Mouse (Mus musculus) liver, adult 2 months (tissue): ENCODE results near the gene Ddrgk1. TPM values are rescaled to one million over a fixed set of nuclear protein-coding genes. Genes with fewer than 3 reads are reported as not detected.

Source experiments
- DNase-seq: peaks from one replicate; pipeline ENCODE4 v3.0.0-alpha.2; 2011; ENCODE audit warnings: low read depth, low spot score; ENCODE audit errors: extremely low read depth
- H3K27ac ChIP-seq: fragments of 200-500 bp; replicated peaks from 2 replicates; pipeline ENCODE4 v1.5.1; 2012; ENCODE audit warnings: low read depth, mild to moderate bottlenecking, control low read depth, inconsistent platforms, low read length; ENCODE audit not compliant: insufficient read depth
- H3K27me3 ChIP-seq: fragments of 200-500 bp; 2 replicates; pipeline ENCODE4 v1.6.1; 2012; ENCODE audit warnings: mild to moderate bottlenecking, moderate library complexity, low read length, inconsistent platforms; ENCODE audit not compliant: control insufficient read depth, insufficient read depth
- H3K36me3 ChIP-seq: fragments of 200-500 bp; 2 replicates; pipeline ENCODE4 v1.6.1; 2012; ENCODE audit warnings: low read length, inconsistent platforms; ENCODE audit not compliant: control insufficient read depth, insufficient read depth
- H3K4me1 ChIP-seq: fragments of 200-500 bp; 2 replicates; pipeline ENCODE4 v1.6.1; 2011; ENCODE audit warnings: low read length; ENCODE audit not compliant: control insufficient read depth, insufficient read depth
- H3K4me3 ChIP-seq: fragments of 200-500 bp; 2 replicates; pipeline ENCODE4 v1.5.1; 2011; ENCODE audit warnings: low read depth, mild to moderate bottlenecking, control low read depth, low read length, moderate library complexity; ENCODE audit not compliant: insufficient read depth
- H3K79me2 ChIP-seq: fragments of 200-500 bp; 2 replicates; pipeline ENCODE4 v1.6.1; 2012; ENCODE audit warnings: inconsistent platforms, mild to moderate bottlenecking, low read length, moderate library complexity; ENCODE audit not compliant: control insufficient read depth, insufficient read depth
- H3K9ac ChIP-seq: fragments of 200-500 bp; 2 replicates; pipeline ENCODE4 v1.6.1; 2012; ENCODE audit warnings: low read depth, mild to moderate bottlenecking, control low read depth, inconsistent platforms, low read length
- CTCF ChIP-seq: fragments of 200-500 bp; IDR thresholded peaks from 2 replicates; pipeline ENCODE4 v1.5.1; 2011; ENCODE audit warnings: low read depth, low read length, control low read depth
- POLR2A ChIP-seq: fragments of 200-500 bp; IDR thresholded peaks from 2 replicates; pipeline ENCODE4 v1.6.1; 2011; ENCODE audit warnings: low read length, control low read depth; ENCODE audit not compliant: insufficient read depth; ENCODE audit errors: extremely low read depth
- WGBS: fragments of 180-500 bp; shearing (Covaris S2); methylation state at CpG from one replicate; pipeline ENCODE4 v1.1.7; 2018; 5-methylcytosine and 5-hydroxymethylcytosine counted together
- polyA plus RNA-seq: library from polyadenylated mRNA; depleted of rRNA; stranded (reverse); fragments of >200 nt; gene quantifications from 2 replicates; pipeline ENCODE4 v1.2.3, GENCODE M21; 2012; rRNA removed
- total RNA-seq: library from RNA; depleted of rRNA; stranded (reverse); fragments of >200 nt; gene quantifications from 2 replicates; pipeline ENCODE4 v1.2.3, GENCODE M21; 2014; rRNA removed

Gene Ddrgk1
- total and polyA plus RNA-seq, 2 experiments: 86.0 to 165 TPM

- H3K79me2 ChIP-seq: no peaks in the 10 kb centered on the region
- TF ChIP-seq POLR2A (no peak), CTCF (peak; percentile 52; the same call in 1 of the 2 replicates)
- 75% methylated on average over 3 of the region's 3 CpGs for WGBS
- no peak overlapping the region for H3K27ac ChIP-seq
- no peak overlapping the region for H3K9ac ChIP-seq
- peaks cover 20% of the 10 kb centered on the region for H3K36me3 ChIP-seq
- no peaks in the 10 kb centered on the region for H3K27me3 ChIP-seq
- peak; percentile 24 for DNase-seq
- H3K4me3 ChIP-seq: no peak overlapping the region
- H3K4me1 ChIP-seq: no peaks in the 10 kb centered on the region
Measured at GRCm38 (mm10) chr2:130613091-130613490, 51.4 kb downstream of the Ddrgk1 start.

Other genes starting within 250 kb of the Ddrgk1 start
- 25.6 and 27.2 TPM in 2 replicates for gene Vps16, start 240.3 kb downstream of the Ddrgk1 start, total RNA-seq
- gene Vps16, start 240.3 kb downstream of the Ddrgk1 start, polyA plus RNA-seq: 22.6 and 43.2 TPM in 2 replicates
- gene Pced1a, start 240.0 kb downstream of the Ddrgk1 start, total RNA-seq: 6.3 and 7.2 TPM in 2 replicates
- gene Pced1a, start 240.0 kb downstream of the Ddrgk1 start, polyA plus RNA-seq: 23.3 and 29.0 TPM in 2 replicates
- gene Ptpra, start 214.4 kb downstream of the Ddrgk1 start, total RNA-seq: 24.8 and 25.9 TPM in 2 replicates
- 19.6 and 23.9 TPM in 2 replicates for gene Ptpra, start 214.4 kb downstream of the Ddrgk1 start, polyA plus RNA-seq
- gene Mrps26, start 100.9 kb downstream of the Ddrgk1 start, total RNA-seq: 10.9 and 15.7 TPM in 2 replicates
- gene Mrps26, start 100.9 kb downstream of the Ddrgk1 start, polyA plus RNA-seq: 38.1 and 38.4 TPM in 2 replicates
- gene Oxt, start 88.5 kb downstream of the Ddrgk1 start, total RNA-seq: not detected in 2 replicates
- gene Oxt, start 88.5 kb downstream of the Ddrgk1 start, polyA plus RNA-seq: not detected in 2 replicates
- not detected in 2 replicates for gene Avp, start 82.1 kb downstream of the Ddrgk1 start, total RNA-seq
- gene Avp, start 82.1 kb downstream of the Ddrgk1 start, polyA plus RNA-seq: not detected in 2 replicates
- gene Fastkd5, start 34.6 kb downstream of the Ddrgk1 start, total RNA-seq: 6.3 and 6.7 TPM in 2 replicates
- gene Fastkd5, start 34.6 kb downstream of the Ddrgk1 start, polyA plus RNA-seq: 2.0 and 2.1 TPM in 2 replicates
- 1.0 and 1.8 TPM in 2 replicates for gene Ubox5, start 34.6 kb downstream of the Ddrgk1 start, total RNA-seq
- gene Ubox5, start 34.6 kb downstream of the Ddrgk1 start, polyA plus RNA-seq: 3.4 and 3.7 TPM in 2 replicates
- gene Lzts3, start 21.9 kb downstream of the Ddrgk1 start, total RNA-seq: 8.0 and 11.3 TPM in 2 replicates
- 26.9 and 30.7 TPM in 2 replicates for gene Lzts3, start 21.9 kb downstream of the Ddrgk1 start, polyA plus RNA-seq
- gene Itpa, start 3.0 kb upstream of the Ddrgk1 start, total RNA-seq: 30.9 and 33.8 TPM in 2 replicates
- gene Itpa, start 3.0 kb upstream of the Ddrgk1 start, polyA plus RNA-seq: 22.3 and 24.1 TPM in 2 replicates
- not detected in 2 replicates for gene Slc4a11, start 32.9 kb upstream of the Ddrgk1 start, total RNA-seq
- 0.34 and 0.36 TPM in 2 replicates for gene Slc4a11, start 32.9 kb upstream of the Ddrgk1 start, polyA plus RNA-seq
- 14.8 and 19.9 TPM in 2 replicates for gene 4930402H24Rik, start 241.7 kb upstream of the Ddrgk1 start, total RNA-seq
- gene 4930402H24Rik, start 241.7 kb upstream of the Ddrgk1 start, polyA plus RNA-seq: 15.4 and 18.2 TPM in 2 replicates
- 27.2 and 32.6 TPM in 2 replicates for gene Atrn, start 241.8 kb upstream of the Ddrgk1 start, total RNA-seq
- 13.5 and 16.6 TPM in 2 replicates for gene Atrn, start 241.8 kb upstream of the Ddrgk1 start, polyA plus RNA-seq